Mouse (Mus musculus) embryonic fibroblast, embryonic 13.5 days (primary cell): ENCODE measurements around the gene Zfp846. TPM values are rescaled to one million over a fixed set of nuclear protein-coding genes. Genes with fewer than 3 reads are reported as not detected.
A peak's percentile ranks its signal among the peaks of the same experiment; 100 is the strongest.
"Not testable (repeated sequence)": the region's sequence is repeated elsewhere in the genome, so short reads cannot be mapped to it uniquely, and the experiment has no call there.

Experiments
- H3K27ac ChIP-seq: 2 replicates; pipeline ENCODE4 v1.5.1; 2012; ENCODE audit warnings: low read length, control low read depth, inconsistent platforms; ENCODE audit not compliant: insufficient read depth
- H3K4me1 ChIP-seq: 2 replicates; pipeline ENCODE4 v1.6.1; 2011; ENCODE audit warnings: low read length; ENCODE audit not compliant: control insufficient read depth, insufficient read depth
- H3K4me3 ChIP-seq: 2 replicates; pipeline ENCODE4 v1.5.1; 2011; ENCODE audit warnings: mild to moderate bottlenecking, control low read depth, low read length; ENCODE audit not compliant: insufficient read depth
- CTCF ChIP-seq: IDR thresholded peaks from 2 replicates; pipeline ENCODE4 v1.5.1; 2011; ENCODE audit warnings: mild to moderate bottlenecking, control low read depth, low read length, moderate library complexity, borderline replicate concordance; ENCODE audit not compliant: insufficient read depth
- POLR2A ChIP-seq: IDR thresholded peaks from 2 replicates; pipeline ENCODE4 v1.6.1; 2011; ENCODE audit warnings: low read depth, mild to moderate bottlenecking, control low read depth, low read length, moderate library complexity
- polyA plus RNA-seq: library from polyadenylated mRNA; stranded (reverse); fragments of >200 nt; gene quantifications from 2 replicates; pipeline ENCODE4 v1.2.4, GENCODE M21; 2011; ENCODE audit warnings: low read depth; ENCODE audit not compliant: missing spikeins, insufficient read length

Gene Zfp846
- 9.1 TPM in 2 replicates for polyA plus RNA-seq

DNA sequence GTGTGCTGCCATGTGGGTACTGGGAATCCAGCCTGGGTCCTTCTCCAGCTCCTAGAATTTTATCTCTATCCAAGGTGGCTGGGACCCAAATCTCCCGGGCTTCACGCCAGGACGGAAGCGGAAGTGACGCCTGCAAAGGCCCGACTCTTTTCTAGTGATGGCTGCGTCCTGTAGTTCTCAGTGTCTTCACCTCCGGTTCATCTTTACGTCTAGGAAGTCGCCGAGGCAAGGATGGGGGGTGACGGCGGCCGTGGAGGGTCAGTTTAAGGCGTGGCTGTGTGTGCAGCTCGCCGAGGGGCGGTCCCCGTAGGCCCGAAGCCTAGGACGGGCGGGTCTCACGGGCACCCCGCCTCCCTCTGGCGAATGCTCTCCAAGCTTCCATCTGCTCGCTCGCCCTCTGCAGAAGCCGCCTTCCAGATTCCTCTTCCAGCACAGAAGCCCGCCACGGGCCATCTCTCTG is at the start of gene Zfp846:
TSS of gene Zfp846 (plus strand) at position 117 of the 460 bp plus-strand sequence.
- Histone ChIP-seq H3K4me1 (no peaks in the 10 kb centered on the region), H3K27ac (peak within 1 kb of the TSS; percentile 24; the same call in 1 of the 2 replicates), H3K4me3 (peak within 1 kb of the TSS; percentile 68)
- TF ChIP-seq POLR2A (peak; percentile 70), CTCF (no peak)

- Histone ChIP-seq H3K4me1 (no peaks in the 10 kb centered on the region), H3K4me3 (no peak overlapping the region), H3K27ac (no peak overlapping the region)
- TF ChIP-seq POLR2A (no peak), CTCF (no peak)
Observed at GRCm38 (mm10) chr9:20534326-20534926, 46.7 kb upstream of the Zfp846 start.

GRCm38 (mm10) chr9:20536598-20536997 is 44.5 kb upstream of the Zfp846 start:
- H3K27ac ChIP-seq: no peak overlapping the region
- TF ChIP-seq POLR2A (no peak), CTCF (no peak)
- H3K4me1 ChIP-seq: no peaks in the 10 kb centered on the region
- H3K4me3 ChIP-seq: no peak overlapping the region

DNA sequence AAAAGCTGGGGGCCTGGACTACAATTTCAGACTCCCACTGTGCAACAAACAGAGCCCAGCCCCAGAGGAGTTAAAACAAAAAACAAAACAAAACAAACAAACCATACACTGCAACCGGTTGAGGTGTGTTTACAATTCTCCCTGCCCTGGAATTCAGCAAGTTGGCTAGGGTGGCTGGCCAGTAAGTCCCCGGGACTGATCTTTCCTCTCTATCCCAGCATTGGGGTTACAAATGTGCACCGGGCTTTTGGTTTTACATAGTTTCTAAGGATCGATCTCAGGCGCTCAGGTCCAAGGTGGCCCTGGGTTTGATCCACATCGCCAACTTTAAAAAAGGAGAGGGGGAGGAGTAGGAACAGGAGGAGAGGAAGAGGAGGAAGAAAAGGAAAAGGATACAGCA is 37.6 kb upstream of the Zfp846 start:
- TF ChIP-seq POLR2A (no peak), CTCF (no peak)
- no peak overlapping the region for H3K27ac ChIP-seq
- no peak overlapping the region for H3K4me3 ChIP-seq
- H3K4me1 ChIP-seq: no peaks in the 10 kb centered on the region

DNA sequence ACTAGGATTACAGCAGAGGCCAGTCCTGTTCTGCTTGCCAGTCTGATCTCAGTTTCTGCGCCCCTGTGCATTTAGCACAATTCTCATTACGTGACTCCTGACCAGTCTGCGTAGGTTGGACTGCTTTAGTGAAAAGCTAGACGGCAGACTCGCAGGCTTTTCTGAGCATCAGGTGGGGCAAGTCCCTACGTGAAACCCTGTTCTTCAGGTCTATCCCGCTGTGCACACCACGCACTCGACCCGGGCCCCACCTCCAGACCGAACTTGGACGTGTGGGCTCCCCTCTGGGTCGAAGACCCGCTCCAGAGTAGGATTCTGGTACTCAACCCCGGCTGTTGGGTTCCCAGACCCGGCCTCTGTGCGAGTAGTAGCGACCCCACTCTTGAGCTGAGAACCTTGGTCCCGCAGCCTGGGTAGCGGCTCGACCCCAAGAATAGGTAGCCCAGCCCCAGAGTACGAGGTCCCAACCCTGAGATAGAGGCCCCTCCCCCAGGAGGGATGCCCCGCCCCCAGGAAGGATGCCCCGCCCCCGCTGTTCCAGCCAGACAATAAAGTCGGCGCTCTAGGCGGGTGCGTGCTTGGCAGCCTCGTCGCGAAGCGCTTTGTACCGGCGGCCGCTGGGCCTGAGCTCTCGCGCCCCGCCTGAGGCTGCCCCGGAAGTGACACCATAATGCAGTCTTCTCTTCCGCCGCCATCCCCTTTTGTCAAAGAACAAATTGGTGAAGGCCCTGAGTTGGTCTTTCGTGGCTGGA is 36.8 kb upstream of the Zfp846 start:
- peak overlapping the region; percentile 23; the same call in 1 of the 2 replicates for H3K4me3 ChIP-seq
- H3K27ac ChIP-seq: no peak overlapping the region
- TF ChIP-seq CTCF (no peak), POLR2A (peak; percentile 51)

DNA sequence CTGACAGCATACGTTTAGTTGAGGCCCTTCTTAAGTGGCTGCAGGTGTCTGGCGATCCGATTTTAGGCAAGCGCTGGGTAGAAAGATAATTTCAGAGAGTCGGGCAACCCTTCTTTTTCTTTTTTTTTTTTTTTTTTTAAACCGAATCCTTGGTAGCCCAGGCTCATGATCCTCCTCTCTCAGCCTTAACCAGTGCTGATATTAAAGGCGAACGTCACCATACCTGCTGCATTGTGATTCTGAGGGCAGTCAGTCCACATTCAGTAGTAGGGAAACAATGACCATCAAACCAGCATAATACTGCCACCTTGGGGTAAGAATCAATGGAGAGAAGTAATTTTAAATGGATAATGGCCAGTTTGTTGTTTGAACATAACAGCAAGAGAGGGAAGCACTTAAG is 35.9 kb upstream of the Zfp846 start:
- no peak overlapping the region for H3K4me3 ChIP-seq
- TF ChIP-seq POLR2A: peak; percentile 38; the same call in 1 of the 2 replicates
- no peak for TF ChIP-seq CTCF
- H3K4me1 ChIP-seq: no peaks in the 10 kb centered on the region
- no peak overlapping the region for H3K27ac ChIP-seq

More for the DNA sequence above, 36.8 kb upstream of the Zfp846 start:
- H3K4me1 ChIP-seq: no peaks in the 10 kb centered on the region

GRCm38 (mm10) chr9:20551781-20552275 is 29.3 kb upstream of the Zfp846 start:
- TF ChIP-seq CTCF: no peak
- no peak for TF ChIP-seq POLR2A
- Histone ChIP-seq H3K4me3 (no peak overlapping the region), H3K27ac (no peak overlapping the region), H3K4me1 (no peaks in the 10 kb centered on the region)

DNA sequence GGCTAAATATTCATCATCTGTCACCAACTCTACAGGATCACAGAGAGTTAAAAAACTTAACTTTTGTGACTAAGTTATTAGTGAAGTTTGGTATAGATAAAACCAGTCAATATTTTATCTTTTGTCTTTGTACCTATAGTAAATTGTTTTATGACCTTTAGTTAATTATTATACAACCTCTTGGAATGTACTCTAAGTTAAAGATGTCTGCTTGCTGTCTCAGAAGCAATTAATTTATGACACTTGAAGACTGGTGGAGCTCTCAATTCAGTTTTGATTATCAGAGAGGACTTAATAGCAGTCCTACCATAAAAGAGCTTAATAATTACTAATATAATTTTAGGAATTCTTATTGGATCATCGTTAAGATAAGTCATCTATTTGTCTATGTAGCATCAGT is 28.4 kb upstream of the Zfp846 start:
- Histone ChIP-seq H3K4me3 (no peak overlapping the region), H3K4me1 (no peaks in the 10 kb centered on the region), H3K27ac (no peak overlapping the region)
- TF ChIP-seq POLR2A: no peak
- no peak for TF ChIP-seq CTCF

- no peaks in the 10 kb centered on the region for H3K4me1 ChIP-seq
- no peak overlapping the region for H3K27ac ChIP-seq
- no peak overlapping the region for H3K4me3 ChIP-seq
- TF ChIP-seq POLR2A (no peak), CTCF (no peak)
Observed at GRCm38 (mm10) chr9:20562177-20562576, 18.9 kb upstream of the Zfp846 start.

- not testable (repeated sequence) for H3K4me3 ChIP-seq, H3K4me1 ChIP-seq, H3K27ac ChIP-seq
Observed at GRCm38 (mm10) chr9:20565326-20566030, 15.6 kb upstream of the Zfp846 start.
